Mouse (Mus musculus) CH12.LX (cell line): ENCODE results near the gene BC049762.

Source experiments
- BHLHE40 ChIP-seq: IDR thresholded peaks from 2 replicates; pipeline ENCODE4 v1.6.1; 2011; ENCODE audit warnings: mild to moderate bottlenecking, low read depth, low read length, improper control_type of control experiment
- CTCF ChIP-seq, 2 experiments: IDR thresholded peaks in 1 of 2; conservative IDR thresholded peaks in 1 of 2; 2 replicates each; pipeline ENCODE4 v1.5.1; 2011 to 2012; ENCODE audit warnings: low read depth in 2 of 2, low read length in 2 of 2, improper control_type of control experiment in 1 of 2, inconsistent platforms in 1 of 2, mild to moderate bottlenecking in 1 of 2, moderate library complexity in 1 of 2
- ELF1 ChIP-seq: IDR thresholded peaks from 2 replicates; pipeline ENCODE4 v1.6.1; 2014; ENCODE audit warnings: low read depth, mild to moderate bottlenecking, inconsistent platforms, low read length, improper control_type of control experiment
- EP300 ChIP-seq: IDR thresholded peaks from 2 replicates; pipeline ENCODE4 v1.6.1; 2011; ENCODE audit warnings: low read length, improper control_type of control experiment
- GABPA ChIP-seq: IDR thresholded peaks from 2 replicates; pipeline ENCODE4 v1.6.1; 2012; ENCODE audit warnings: low read depth, low read length, improper control_type of control experiment, inconsistent platforms; ENCODE audit not compliant: insufficient replicate concordance
- MAFK ChIP-seq: IDR thresholded peaks from 2 replicates; pipeline ENCODE4 v1.6.1; 2011; ENCODE audit warnings: low read length, improper control_type of control experiment; ENCODE audit not compliant: insufficient replicate concordance
- MAX ChIP-seq: IDR thresholded peaks from 2 replicates; pipeline ENCODE4 v1.6.1; 2011; ENCODE audit warnings: low read length, improper control_type of control experiment
- POLR2AphosphoS2 ChIP-seq: IDR thresholded peaks from 2 replicates; pipeline ENCODE4 v1.6.1; 2011; ENCODE audit warnings: low read depth, low read length, improper control_type of control experiment
- TCF12 ChIP-seq: IDR thresholded peaks from 2 replicates; pipeline ENCODE4 v1.6.1; 2014; ENCODE audit warnings: low read depth, mild to moderate bottlenecking, inconsistent platforms, low read length, improper control_type of control experiment
- ZNF384 ChIP-seq: IDR thresholded peaks from 2 replicates; pipeline ENCODE4 v1.6.1; 2012; ENCODE audit warnings: low read depth, low read length, improper control_type of control experiment, inconsistent platforms

DNA sequence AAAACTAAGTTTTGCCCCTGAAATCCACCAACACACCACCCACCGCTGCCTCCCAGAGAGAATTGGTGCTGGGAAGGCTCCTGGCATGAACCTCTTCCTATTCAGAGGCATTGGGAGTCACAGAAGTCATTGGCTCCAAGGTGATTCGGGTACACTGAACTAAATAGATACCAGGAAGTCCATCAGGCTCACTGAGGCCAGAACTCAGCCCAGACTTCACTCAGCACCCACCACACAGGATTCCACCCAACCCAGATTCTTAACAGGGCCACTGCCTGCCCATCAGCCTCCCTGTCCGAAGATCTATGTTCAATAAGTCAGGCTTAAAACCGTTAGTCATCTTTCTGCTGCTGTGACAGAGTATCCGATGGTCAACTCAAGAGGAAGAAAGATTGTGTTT lies 51.4 kb downstream of the BC049762 start:
- TF ChIP-seq POLR2AphosphoS2: no peak
- TF ChIP-seq MAFK: no peak
- TF ChIP-seq CTCF (conservative IDR thresholded peaks at IDR 0.05 in 1 of 2, IDR thresholded peaks at IDR 0.05 in 1 of 2; ENCODE audit: low read depth in 2 of 2, low read length in 2 of 2): no peak
- no peak for TF ChIP-seq MAX
- TF ChIP-seq EP300: no peak
- TF ChIP-seq ZNF384: no peak
- TF ChIP-seq GABPA: no peak
- no peak for TF ChIP-seq BHLHE40
- no peak for TF ChIP-seq TCF12
- TF ChIP-seq ELF1: no peak
